Mouse (Mus musculus): ENCODE measurements around the gene Mettl6.
"Not testable (repeated sequence)": the region's sequence is repeated elsewhere in the genome, so short reads cannot be mapped to it uniquely, and the experiment has no call there.

Mettl6 gene

GRCm38 (mm10) chr14:31473297-31473696, 21.5 kb downstream of the Mettl6 start:
- in situ Hi-C loops (cut with MseI, MboI), result loop anchor here in 1 of 2 experiments (5.0 kb wide), 1 partner anchor 106 kb away; no protein-coding TSS in a partner anchor

GRCm38 (mm10) chr14:31472451-31473061, 22.3 kb downstream of the Mettl6 start:
- in situ Hi-C loops (cut with MseI, MboI), result loop anchor here in 1 of 2 experiments (5.0 kb wide), 1 partner anchor 105 kb away; no protein-coding TSS in a partner anchor

GRCm38 (mm10) chr14:31469711-31470110, 25.1 kb downstream of the Mettl6 start:
- in situ Hi-C loops (cut with MseI, MboI), result loop anchor here in 1 of 2 experiments (5.0 kb wide), 1 partner anchor 102 kb away; no protein-coding TSS in a partner anchor

GRCm38 (mm10) chr14:31464176-31464575, 30.7 kb downstream of the Mettl6 start:
- in situ Hi-C loops (cut with MseI, MboI), result no loop called here

GRCm38 (mm10) chr14:31462886-31463285, 32.0 kb downstream of the Mettl6 start:
- in situ Hi-C loops (cut with MseI, MboI), result no loop called here

GRCm38 (mm10) chr14:31462226-31462625, 32.6 kb downstream of the Mettl6 start:
- in situ Hi-C loops (cut with MseI, MboI), result not testable (repeated sequence)

GRCm38 (mm10) chr14:31458006-31458405, 36.8 kb downstream of the Mettl6 start:
- in situ Hi-C loops (cut with MseI, MboI), result no loop called here

GRCm38 (mm10) chr14:31456064-31456721, 38.6 kb downstream of the Mettl6 start:
- in situ Hi-C loops (cut with MseI, MboI), result no loop called here

- in situ Hi-C loops (cut with MseI, MboI), result no loop called here
Observed at GRCm38 (mm10) chr14:31454849-31455566, 39.8 kb downstream of the Mettl6 start.

- in situ Hi-C loops (cut with MseI, MboI), result not testable (repeated sequence)
Observed at GRCm38 (mm10) chr14:31453946-31454345, 40.9 kb downstream of the Mettl6 start.

GRCm38 (mm10) chr14:31448994-31449393, 45.8 kb downstream of the Mettl6 start:
- in situ Hi-C loops (cut with MseI, MboI), result no loop called here

GRCm38 (mm10) chr14:31443616-31444015, 51.2 kb downstream of the Mettl6 start:
- in situ Hi-C loops (cut with MseI, MboI), result no loop called here

GRCm38 (mm10) chr14:31440725-31441124, 54.1 kb downstream of the Mettl6 start:
- in situ Hi-C loops (cut with MseI, MboI), result no loop called here

- in situ Hi-C loops (cut with MseI, MboI), result no loop called here
Observed at GRCm38 (mm10) chr14:31440230-31440629, 54.6 kb downstream of the Mettl6 start.

- in situ Hi-C loops (cut with MseI, MboI), result loop anchor here (5.0 kb wide), 1 partner anchor 52 kb away; no protein-coding TSS in a partner anchor
Observed at GRCm38 (mm10) chr14:31439279-31439678, 55.6 kb downstream of the Mettl6 start.

- in situ Hi-C loops (cut with MseI, MboI), result loop anchor here (5.0 kb wide), 1 partner anchor 51 kb away; no protein-coding TSS in a partner anchor
Observed at GRCm38 (mm10) chr14:31437826-31438529, 56.9 kb downstream of the Mettl6 start.

GRCm38 (mm10) chr14:31435930-31436693, 58.7 kb downstream of the Mettl6 start, which contains the start of gene Sh3bp5:
TSS of gene Sh3bp5 (minus strand) at chr14:31436078.
- in situ Hi-C loops (cut with MseI, MboI), result loop anchor here (5.0 kb wide), 1 partner anchor 49 kb away; no protein-coding TSS in a partner anchor

GRCm38 (mm10) chr14:31435018-31435915, 59.6 kb downstream of the Mettl6 start:
- in situ Hi-C loops (cut with MseI, MboI), result loop anchor here (5.0 kb wide), 1 partner anchor 48 kb away; no protein-coding TSS in a partner anchor

GRCm38 (mm10) chr14:31434426-31434825, 60.4 kb downstream of the Mettl6 start:
- in situ Hi-C loops (cut with MseI, MboI), result no loop called here
